Mouse (Mus musculus): ENCODE data around the gene Ppp3ca. TPM values are rescaled to one million over a fixed set of nuclear protein-coding genes. Genes with fewer than 3 reads are reported as not detected.

Gene Ppp3ca
- polyA plus RNA-seq, 1 experiment: 25.3 TPM

- H3K4me1 ChIP-seq (ENCODE audit: control insufficient read depth, insufficient read depth, insufficient read length, low read length): peaks cover 9% of the 10 kb centered on the region; the same call in 1 of the 2 replicates
- H3K4me3 ChIP-seq (ENCODE audit: low read depth, low read length): no peak overlapping the region; the same call in 1 of the 2 replicates
- TF ChIP-seq CTCF (IDR thresholded peaks at IDR 0.05; ENCODE audit: extremely low read depth, insufficient read length, insufficient replicate concordance, low read depth, low read length) (no peak), POLR2A (IDR thresholded peaks at IDR 0.05; ENCODE audit: low read depth, low read length) (no peak)
- no peaks in the 10 kb centered on the region for H3K27me3 ChIP-seq (ENCODE audit: control insufficient read depth, insufficient read depth, low read length)
- H3K27ac ChIP-seq (ENCODE audit: insufficient read depth, low read depth, low read length): 0 out of 2 replicates have a peak overlapping the region, but pooled peaks have one; percentile 47
- 27% methylated on average over 17 of the region's 17 CpGs for WGBS
- H3K36me3 ChIP-seq (ENCODE audit: control insufficient read depth, insufficient read depth, low read length): no peaks in the 10 kb centered on the region
Observed at GRCm38 (mm10) chr3:136836319-136837193, 166.6 kb downstream of the Ppp3ca start.

- H3K4me3 ChIP-seq (ENCODE audit: low read depth, low read length): no peak overlapping the region
- no peaks in the 10 kb centered on the region for H3K27me3 ChIP-seq (ENCODE audit: control insufficient read depth, insufficient read depth, low read length)
- peaks cover 9% of the 10 kb centered on the region; the same call in 1 of the 2 replicates for H3K4me1 ChIP-seq (ENCODE audit: control insufficient read depth, insufficient read depth, insufficient read length, low read length)
- H3K36me3 ChIP-seq (ENCODE audit: control insufficient read depth, insufficient read depth, low read length): no peaks in the 10 kb centered on the region
- WGBS: 88% methylated on average over 3 of the region's 3 CpGs
- peak; percentile 59; the same call in 1 of the 2 replicates for TF ChIP-seq CTCF (IDR thresholded peaks at IDR 0.05; ENCODE audit: extremely low read depth, insufficient read length, insufficient replicate concordance, low read depth, low read length)
- no peak for TF ChIP-seq POLR2A (IDR thresholded peaks at IDR 0.05; ENCODE audit: low read depth, low read length)
- no peak overlapping the region for H3K27ac ChIP-seq (ENCODE audit: insufficient read depth, low read depth, low read length)
Observed at GRCm38 (mm10) chr3:136837589-136837988, 167.7 kb downstream of the Ppp3ca start.

- no peak overlapping the region for H3K4me3 ChIP-seq (ENCODE audit: low read depth, low read length)
- H3K27me3 ChIP-seq (ENCODE audit: control insufficient read depth, insufficient read depth, low read length): no peaks in the 10 kb centered on the region
- H3K27ac ChIP-seq (ENCODE audit: insufficient read depth, low read depth, low read length): no peak overlapping the region
- peaks cover 3% of the 10 kb centered on the region; the same call in 1 of the 2 replicates for H3K4me1 ChIP-seq (ENCODE audit: control insufficient read depth, insufficient read depth, insufficient read length, low read length)
- no peaks in the 10 kb centered on the region for H3K36me3 ChIP-seq (ENCODE audit: control insufficient read depth, insufficient read depth, low read length)
- TF ChIP-seq POLR2A (IDR thresholded peaks at IDR 0.05; ENCODE audit: low read depth, low read length) (no peak), CTCF (IDR thresholded peaks at IDR 0.05; ENCODE audit: extremely low read depth, insufficient read length, insufficient replicate concordance, low read depth, low read length) (no peak)
- WGBS: 86% methylated on average over 3 of the region's 3 CpGs
Observed at GRCm38 (mm10) chr3:136841282-136841681, 171.4 kb downstream of the Ppp3ca start.

GRCm38 (mm10) chr3:136842384-136842783, 172.5 kb downstream of the Ppp3ca start:
- TF ChIP-seq POLR2A (IDR thresholded peaks at IDR 0.05; ENCODE audit: low read depth, low read length) (no peak), CTCF (IDR thresholded peaks at IDR 0.05; ENCODE audit: extremely low read depth, insufficient read length, insufficient replicate concordance, low read depth, low read length) (no peak)
- 75% methylated on average over 1 of the region's 1 CpGs for WGBS

GRCm38 (mm10) chr3:136843811-136844491, 174.0 kb downstream of the Ppp3ca start:
- no peaks in the 10 kb centered on the region for H3K4me1 ChIP-seq (ENCODE audit: control insufficient read depth, insufficient read depth, insufficient read length, low read length)
- H3K27me3 ChIP-seq (ENCODE audit: control insufficient read depth, insufficient read depth, low read length): no peaks in the 10 kb centered on the region
- H3K36me3 ChIP-seq (ENCODE audit: control insufficient read depth, insufficient read depth, low read length): no peaks in the 10 kb centered on the region
- H3K4me3 ChIP-seq (ENCODE audit: low read depth, low read length): no peak overlapping the region
- no peak for TF ChIP-seq CTCF (IDR thresholded peaks at IDR 0.05; ENCODE audit: extremely low read depth, insufficient read length, insufficient replicate concordance, low read depth, low read length)
- TF ChIP-seq POLR2A (IDR thresholded peaks at IDR 0.05; ENCODE audit: low read depth, low read length): no peak
- no peak overlapping the region for H3K27ac ChIP-seq (ENCODE audit: insufficient read depth, low read depth, low read length)
- WGBS: 91% methylated on average over 7 of the region's 7 CpGs

More at GRCm38 (mm10) chr3:136842384-136842783, 172.5 kb downstream of the Ppp3ca start:
- H3K36me3 ChIP-seq (ENCODE audit: control insufficient read depth, insufficient read depth, low read length): no peaks in the 10 kb centered on the region
- H3K4me3 ChIP-seq (ENCODE audit: low read depth, low read length): no peak overlapping the region
- no peaks in the 10 kb centered on the region for H3K4me1 ChIP-seq (ENCODE audit: control insufficient read depth, insufficient read depth, insufficient read length, low read length)
- H3K27ac ChIP-seq (ENCODE audit: insufficient read depth, low read depth, low read length): no peak overlapping the region
- no peaks in the 10 kb centered on the region for H3K27me3 ChIP-seq (ENCODE audit: control insufficient read depth, insufficient read depth, low read length)

GRCm38 (mm10) chr3:136849035-136849434, 179.1 kb downstream of the Ppp3ca start:
- TF ChIP-seq CTCF (IDR thresholded peaks at IDR 0.05; ENCODE audit: extremely low read depth, insufficient read length, insufficient replicate concordance, low read depth, low read length) (no peak), POLR2A (IDR thresholded peaks at IDR 0.05; ENCODE audit: low read depth, low read length) (no peak)
- 95% methylated on average over 1 of the region's 1 CpGs for WGBS
- H3K27me3 ChIP-seq (ENCODE audit: control insufficient read depth, insufficient read depth, low read length): no peaks in the 10 kb centered on the region

GRCm38 (mm10) chr3:136852921-136853320, 183.0 kb downstream of the Ppp3ca start:
- no peak overlapping the region for H3K4me3 ChIP-seq (ENCODE audit: low read depth, low read length)
- H3K27me3 ChIP-seq (ENCODE audit: control insufficient read depth, insufficient read depth, low read length): no peaks in the 10 kb centered on the region
- no peaks in the 10 kb centered on the region for H3K36me3 ChIP-seq (ENCODE audit: control insufficient read depth, insufficient read depth, low read length)
- TF ChIP-seq CTCF (IDR thresholded peaks at IDR 0.05; ENCODE audit: extremely low read depth, insufficient read length, insufficient replicate concordance, low read depth, low read length) (no peak), POLR2A (IDR thresholded peaks at IDR 0.05; ENCODE audit: low read depth, low read length) (no peak)
- WGBS: 74% methylated on average over 6 of the region's 6 CpGs
- no peaks in the 10 kb centered on the region; the same call in 1 of the 2 replicates for H3K4me1 ChIP-seq (ENCODE audit: control insufficient read depth, insufficient read depth, insufficient read length, low read length)
- no peak overlapping the region for H3K27ac ChIP-seq (ENCODE audit: insufficient read depth, low read depth, low read length)

More at GRCm38 (mm10) chr3:136849035-136849434, 179.1 kb downstream of the Ppp3ca start:
- no peak overlapping the region for H3K27ac ChIP-seq (ENCODE audit: insufficient read depth, low read depth, low read length)
- H3K36me3 ChIP-seq (ENCODE audit: control insufficient read depth, insufficient read depth, low read length): no peaks in the 10 kb centered on the region
- H3K4me3 ChIP-seq (ENCODE audit: low read depth, low read length): no peak overlapping the region
- no peaks in the 10 kb centered on the region; the same call in 1 of the 2 replicates for H3K4me1 ChIP-seq (ENCODE audit: control insufficient read depth, insufficient read depth, insufficient read length, low read length)

Measured in small intestine, adult 2 months (tissue).